Mouse (Mus musculus) liver, adult 2 months (tissue): ENCODE results near the gene Mesp2.

ENCODE experiments used
- CTCF ChIP-seq: fragments of 200-500 bp; IDR thresholded peaks from 2 replicates; pipeline ENCODE4 v1.5.1; 2011; ENCODE audit warnings: low read depth, low read length, control low read depth
- POLR2A ChIP-seq: fragments of 200-500 bp; IDR thresholded peaks from 2 replicates; pipeline ENCODE4 v1.6.1; 2011; ENCODE audit warnings: low read length, control low read depth; ENCODE audit not compliant: insufficient read depth; ENCODE audit errors: extremely low read depth

DNA sequence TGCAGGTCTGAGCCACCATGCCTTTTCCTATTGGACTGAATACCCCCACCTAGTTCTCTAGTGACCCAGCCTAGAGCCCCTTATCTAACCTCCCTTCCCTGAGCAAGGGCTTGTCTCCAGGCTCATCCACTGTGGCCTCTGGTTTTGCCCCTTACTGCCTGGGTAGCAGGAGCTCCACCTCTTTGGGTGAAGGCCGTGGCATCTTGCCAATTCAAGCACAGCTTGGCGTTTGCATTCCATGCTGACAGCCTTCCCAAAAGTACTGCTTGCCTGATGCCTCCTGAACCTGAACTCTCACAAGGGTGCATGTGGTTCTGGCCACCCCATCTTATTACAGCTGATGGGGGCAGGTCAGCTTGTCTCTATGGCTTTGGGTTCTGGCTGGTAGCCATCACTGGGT, 6.6 kb upstream of the Mesp2 start:
- TF ChIP-seq CTCF (no peak), POLR2A (no peak)
